8 mouse cellular contexts compared by ENCODE assay signal in genomic region chr13:43991774-43992173, GRCm38 (mm10).
DNase-seq lines count a peak whose midpoint lies in the region; ATAC-seq and TF ChIP-seq lines count a peak whose summit lies in the region.

No protein-coding gene starts in this region.

- no peak for ATAC-seq in kidney, embryonic 15.5 days (replicated peaks; ENCODE audit: low FRiP score)
- no peak for ATAC-seq in midbrain, embryonic 13.5 days

- H3K4me3 ChIP-seq in kidney, embryonic 15.5 days (replicated peaks) = no peak overlapping the region
- no peak overlapping the region for H3K4me3 ChIP-seq in thymus, adult 2 months (ENCODE audit: control insufficient read depth, insufficient read depth, low read length)
- no peak overlapping the region for H3K4me3 ChIP-seq in midbrain, embryonic 13.5 days (replicated peaks)

- TF ChIP-seq CTCF in thymus, adult 2 months (IDR thresholded peaks at IDR 0.05; ENCODE audit: borderline replicate concordance, control insufficient read depth, extremely low read depth, insufficient read depth, low read length, poor library complexity) = no peak

- peaks cover 23% of the 10 kb centered on the region for H3K4me1 ChIP-seq in kidney, embryonic 15.5 days
- H3K4me1 ChIP-seq in thymus, adult 2 months (replicated peaks; ENCODE audit: control insufficient read depth, insufficient read depth, low read length) = no peaks in the 10 kb centered on the region
- peaks cover 26% of the 10 kb centered on the region for H3K4me1 ChIP-seq in midbrain, embryonic 13.5 days (replicated peaks)

- H3K27ac ChIP-seq in kidney, embryonic 15.5 days = peak overlapping the region; percentile 15; the same call in 1 of the 2 replicates
- no peak overlapping the region for H3K27ac ChIP-seq in thymus, adult 2 months (ENCODE audit: control insufficient read depth, insufficient read depth, low read length)
- H3K27ac ChIP-seq in midbrain, embryonic 13.5 days = no peak overlapping the region

- H3K36me3 ChIP-seq in kidney, embryonic 15.5 days = no peaks in the 10 kb centered on the region
- H3K36me3 ChIP-seq in thymus, adult 2 months (ENCODE audit: control insufficient read depth, insufficient read depth, low read length) = no peaks in the 10 kb centered on the region
- H3K36me3 ChIP-seq in midbrain, embryonic 13.5 days = no peaks in the 10 kb centered on the region

- no peaks in the 10 kb centered on the region for H3K9me3 ChIP-seq in kidney, embryonic 15.5 days (replicated peaks)
- H3K9me3 ChIP-seq in midbrain, embryonic 13.5 days = no peaks in the 10 kb centered on the region

- intact Hi-C loops in left cerebral cortex, postnatal 14 days (cut with DNase I) = no loop called here

- 24% methylated on average over 5 of the region's 5 CpGs for WGBS in kidney, embryonic 15.5 days
- 73% methylated on average over 5 of the region's 5 CpGs for WGBS in thymus, adult 2 months
- WGBS in midbrain, embryonic 13.5 days = 41% methylated on average over 5 of the region's 5 CpGs

- H3K9ac ChIP-seq in kidney, embryonic 15.5 days = no peak overlapping the region
- no peak overlapping the region for H3K9ac ChIP-seq in midbrain, embryonic 13.5 days (replicated peaks)

- H3K27me3 ChIP-seq in kidney, embryonic 15.5 days = no peaks in the 10 kb centered on the region
- H3K27me3 ChIP-seq in thymus, adult 2 months (ENCODE audit: control insufficient read depth, insufficient read depth, low read length) = no peaks in the 10 kb centered on the region
- peaks cover 10% of the 10 kb centered on the region; the same call in 1 of the 2 replicates for H3K27me3 ChIP-seq in midbrain, embryonic 13.5 days

- peak overlapping the region; percentile 2; the same call in 1 of the 2 replicates for H3K4me2 ChIP-seq in kidney, embryonic 15.5 days
- H3K4me2 ChIP-seq in midbrain, embryonic 13.5 days (replicated peaks) = no peak overlapping the region

- peak; percentile 38 to 40 for DNase-seq in left cerebral cortex, postnatal 14 days (ENCODE audit: low spot score in 2 of 2)
- DNase-seq in left cerebral cortex, adult 11 months (ENCODE audit: low spot score) = no peak
- DNase-seq in adrenal gland, postnatal 10 days = peak; percentile 80
- DNase-seq in gastrocnemius, adult 8-10 months (ENCODE audit: low spot score in 2 of 2) = peak; percentile 8 to 37
- peak; percentile 67 for DNase-seq in lung, postnatal 25 days (ENCODE audit: low spot score)
- no peak for DNase-seq in thymus, adult 2 months

- TF ChIP-seq POLR2A in thymus, adult 2 months (IDR thresholded peaks at IDR 0.05; ENCODE audit: control insufficient read depth, extremely low read depth, insufficient read depth, low read length, poor library complexity) = no peak

Comparison
In these comparisons a context has a peak if more than half of its experiments do, and no peak if none do; other contexts are left out.
1. DNase-seq: peak in left cerebral cortex, postnatal 14 days (2 of 2), adrenal gland, postnatal 10 days (single experiment), gastrocnemius, adult 8-10 months (2 of 2) and lung, postnatal 25 days (single experiment); none in left cerebral cortex, adult 11 months (single experiment) and thymus, adult 2 months (single experiment).